Mouse (Mus musculus) c-Kit-positive CD71-negative TER-119-negative erythroid progenitor cells, embryonic 14.5 days (primary cell): ENCODE results near the gene Olfr559.
A peak's percentile ranks its signal among the peaks of the same experiment; 100 is the strongest.

ENCODE experiments used
- DNase-seq: peaks from one replicate; pipeline ENCODE4 v3.0.0-alpha.2; 2013; ENCODE audit warnings: low read depth

The Olfr559 gene

GRCm38 (mm10) chr7:102727391-102727790 is at the start of gene Olfr559:
Olfr559 (minus strand) TSS chr7:102727491.
- DNase-seq, result no peak

- no peak for DNase-seq
Observed at GRCm38 (mm10) chr7:102770921-102771320, 43.6 kb upstream of the Olfr559 start, which contains the start of gene Olfr561. Olfr561 (plus strand) TSS chr7:102771221.

- DNase-seq, result no peak
Observed at GRCm38 (mm10) chr7:102759266-102759665, 32.0 kb upstream of the Olfr559 start, which contains the start of the genes Olfr560 and Olfr78. Olfr560 (minus strand) TSS chr7:102759366. Olfr78 (minus strand) TSS chr7:102759471.

- no peak for DNase-seq
Observed at GRCm38 (mm10) chr7:102752086-102752485, 24.8 kb upstream of the Olfr559 start.

- DNase-seq, result no peak
Observed at GRCm38 (mm10) chr7:102737705-102738104, 10.4 kb upstream of the Olfr559 start.

- no peak for DNase-seq
Observed at GRCm38 (mm10) chr7:102733793-102734192, 6.5 kb upstream of the Olfr559 start.

GRCm38 (mm10) chr7:102718970-102719369 is 8.3 kb downstream of the Olfr559 start, which contains the start of gene Olfr33:
Olfr33 (minus strand) TSS chr7:102719070.
- no peak for DNase-seq

- DNase-seq, result no peak
Observed at GRCm38 (mm10) chr7:102701915-102702314, 25.4 kb downstream of the Olfr559 start, which contains the start of gene Olfr558. Olfr558 (plus strand) TSS chr7:102702215.

- no peak for DNase-seq
Observed at GRCm38 (mm10) chr7:102698461-102698860, 28.8 kb downstream of the Olfr559 start.

- DNase-seq, result peak; percentile 35
Observed at GRCm38 (mm10) chr7:102695358-102696125, 31.7 kb downstream of the Olfr559 start, which contains the start of gene Olfr557. Olfr557 (plus strand) TSS chr7:102695910.

GRCm38 (mm10) chr7:102686944-102687501 is 40.3 kb downstream of the Olfr559 start, which contains the start of gene Trim68:
Trim68 (minus strand) TSS chr7:102687327.
- DNase-seq, result peak; percentile 73

- no peak for DNase-seq
Observed at GRCm38 (mm10) chr7:102681916-102682315, 45.4 kb downstream of the Olfr559 start.

GRCm38 (mm10) chr7:102676225-102676624 is 51.1 kb downstream of the Olfr559 start:
- DNase-seq, result no peak
